Mouse (Mus musculus) embryonic facial prominence, embryonic 13.5 days (tissue): ENCODE data around the gene Mup14. TPM values are rescaled to one million over a fixed set of nuclear protein-coding genes. Genes with fewer than 3 reads are reported as not detected.
"Not testable (repeated sequence)": the region's sequence is repeated elsewhere in the genome, so short reads cannot be mapped to it uniquely, and the experiment has no call there.

Source experiments
- ATAC-seq: fragments of 200-750 bp; cut with Nextera tagmentation; 2 replicates; pipeline ENCODE4 v1.8.0; 2017; ENCODE audit warnings: low read depth; ENCODE audit not compliant: insufficient number of reproducible peaks, insufficient read depth, low FRiP score, low TSS enrichment
- H3K27ac ChIP-seq: fragments of 300-500 bp; sonication (generic); 2 replicates; pipeline ENCODE4 v1.5.1; 2015; ENCODE audit warnings: moderate library complexity, mild to moderate bottlenecking, inconsistent platforms
- H3K27me3 ChIP-seq: fragments of 300-500 bp; sonication (generic); 2 replicates; pipeline ENCODE4 v1.6.1; 2015; ENCODE audit warnings: mild to moderate bottlenecking, inconsistent platforms
- H3K36me3 ChIP-seq: fragments of 300-500 bp; sonication (generic); 2 replicates; pipeline ENCODE4 v1.6.1; 2015; ENCODE audit warnings: mild to moderate bottlenecking, inconsistent platforms
- H3K4me1 ChIP-seq: fragments of 300-500 bp; sonication (generic); 2 replicates; pipeline ENCODE4 v1.6.1; 2015; ENCODE audit warnings: inconsistent platforms
- H3K4me2 ChIP-seq: fragments of 300-500 bp; sonication (generic); 2 replicates; pipeline ENCODE4 v1.6.1; 2015; ENCODE audit warnings: moderate library complexity, mild to moderate bottlenecking, inconsistent platforms
- H3K4me3 ChIP-seq: fragments of 300-500 bp; sonication (generic); 2 replicates; pipeline ENCODE4 v1.5.1; 2015; ENCODE audit warnings: mild to moderate bottlenecking, inconsistent platforms
- H3K9ac ChIP-seq: fragments of 300-500 bp; sonication (generic); 2 replicates; pipeline ENCODE4 v1.6.1; 2015; ENCODE audit warnings: mild to moderate bottlenecking, inconsistent platforms
- H3K9me3 ChIP-seq: fragments of 300-500 bp; sonication (generic); 2 replicates; pipeline ENCODE4 v1.6.1; 2016; ENCODE audit warnings: inconsistent platforms
- WGBS: fragments of 180-500 bp; shearing (Covaris S2); methylation state at CpG from one replicate; pipeline ENCODE4 v1.1.7; 2015; ENCODE audit warnings: mixed read lengths; 5-methylcytosine and 5-hydroxymethylcytosine counted together
- polyA plus RNA-seq: library from polyadenylated mRNA; unstranded; fragments of >200 nt; fragmentation: Nextera tagmentation; extraction: Ambion mirVana; gene quantifications from 2 replicates; pipeline ENCODE4 v1.2.1, GENCODE M21; 2015

Gene Mup14
- not detected in 2 replicates for polyA plus RNA-seq

DNA sequence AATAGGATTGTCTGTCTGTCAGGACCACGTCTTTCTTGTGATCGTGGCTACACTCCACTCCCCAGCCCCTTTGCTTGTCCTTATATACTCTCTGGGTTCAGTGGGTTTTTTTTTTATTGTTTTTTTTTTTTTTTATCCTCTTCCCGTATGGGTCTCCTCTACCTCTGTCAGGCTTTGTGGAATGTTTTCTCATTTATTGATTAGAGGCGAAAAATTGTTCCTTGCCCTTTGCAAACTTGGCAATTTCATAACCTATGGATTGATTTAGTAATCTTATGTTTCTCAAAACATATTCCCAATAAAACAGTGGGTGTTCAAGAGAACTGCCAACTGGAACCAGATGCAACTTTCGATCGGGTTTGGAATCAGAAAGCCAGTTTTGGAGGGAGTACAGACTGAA lies at the start of gene Mup14:
Mup14 (minus strand) TSS at position 101 of the 400 bp plus-strand sequence.
- not testable (repeated sequence) for ATAC-seq, H3K27me3 ChIP-seq, H3K36me3 ChIP-seq, H3K9me3 ChIP-seq, H3K27ac ChIP-seq, H3K4me2 ChIP-seq, H3K4me3 ChIP-seq, H3K9ac ChIP-seq, H3K4me1 ChIP-seq
- 89% methylated on average over 5 of the region's 6 CpGs for WGBS

DNA sequence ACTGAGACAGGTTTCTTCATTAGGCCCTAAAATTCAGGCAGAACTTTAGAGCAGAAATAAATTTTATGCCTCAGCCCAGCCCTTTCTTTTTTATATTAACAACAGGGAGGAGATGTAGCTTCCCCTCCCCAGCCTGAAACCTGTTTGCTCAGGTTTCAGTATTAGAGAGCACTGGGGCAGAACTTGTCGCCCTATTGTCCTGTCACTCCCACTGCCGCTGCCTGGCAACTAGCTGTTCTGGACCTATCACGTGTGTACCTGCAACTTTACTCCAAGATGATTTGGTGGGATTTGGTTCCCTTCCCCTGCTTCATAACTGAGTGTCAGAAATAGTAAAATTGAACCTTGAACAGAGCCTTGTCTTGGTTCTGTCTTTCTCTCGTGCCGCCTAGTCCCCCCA lies 34.3 kb upstream of the Mup14 start:
- not testable (repeated sequence) for H3K9ac ChIP-seq, ATAC-seq, H3K27me3 ChIP-seq, H3K4me3 ChIP-seq, H3K4me1 ChIP-seq, H3K27ac ChIP-seq, H3K36me3 ChIP-seq, H3K4me2 ChIP-seq, H3K9me3 ChIP-seq
- whole genome bisulfite sequencing: 75% methylated on average over 3 of the region's 5 CpGs

Other genes starting within 250 kb of the Mup14 start
- not detected in 2 replicates for gene Mup13, start 75.7 kb downstream of the Mup14 start, polyA plus RNA-seq
- gene Mup15, start 135.7 kb upstream of the Mup14 start, polyA plus RNA-seq: not detected in 2 replicates
- gene Mup16, start 215.5 kb upstream of the Mup14 start, polyA plus RNA-seq: not detected in 2 replicates